Mouse (Mus musculus) brain, embryonic 18.5 days (tissue): ENCODE measurements around the gene Mrpl12.
"Not testable (repeated sequence)": the region's sequence is repeated elsewhere in the genome, so short reads cannot be mapped to it uniquely, and the experiment has no call there.

Experiments used
- DNase-seq: peaks from one replicate; pipeline ENCODE4 v3.0.0-alpha.2; 2012; ENCODE audit warnings: low read depth, low spot score

The Mrpl12 gene

GRCm38 (mm10) chr11:120508290-120508870, 24.0 kb downstream of the Mrpl12 start:
- DNase-seq, result no peak

GRCm38 (mm10) chr11:120509940-120510339, 25.5 kb downstream of the Mrpl12 start:
- DNase-seq, result no peak

GRCm38 (mm10) chr11:120510375-120511030, 26.1 kb downstream of the Mrpl12 start:
- DNase-seq, result no peak

GRCm38 (mm10) chr11:120512790-120513453, 28.5 kb downstream of the Mrpl12 start:
- no peak for DNase-seq

- DNase-seq, result not testable (repeated sequence)
Observed at GRCm38 (mm10) chr11:120514262-120514661, 29.8 kb downstream of the Mrpl12 start.

GRCm38 (mm10) chr11:120515611-120516010, 31.2 kb downstream of the Mrpl12 start:
- DNase-seq, result no peak

- DNase-seq, result no peak
Observed at GRCm38 (mm10) chr11:120517147-120517546, 32.7 kb downstream of the Mrpl12 start.

GRCm38 (mm10) chr11:120518027-120518426, 33.6 kb downstream of the Mrpl12 start:
- no peak for DNase-seq

- no peak for DNase-seq
Observed at GRCm38 (mm10) chr11:120518558-120518957, 34.1 kb downstream of the Mrpl12 start.

GRCm38 (mm10) chr11:120519738-120520137, 35.3 kb downstream of the Mrpl12 start:
- DNase-seq, result no peak

- DNase-seq, result no peak
Observed at GRCm38 (mm10) chr11:120520498-120520897, 36.1 kb downstream of the Mrpl12 start.

GRCm38 (mm10) chr11:120520967-120521540, 36.6 kb downstream of the Mrpl12 start:
- DNase-seq, result no peak

- DNase-seq, result no peak
Observed at GRCm38 (mm10) chr11:120522581-120522980, 38.2 kb downstream of the Mrpl12 start.

- no peak for DNase-seq
Observed at GRCm38 (mm10) chr11:120525959-120526358, 41.5 kb downstream of the Mrpl12 start.

GRCm38 (mm10) chr11:120527690-120528354, 43.4 kb downstream of the Mrpl12 start:
- DNase-seq, result no peak

GRCm38 (mm10) chr11:120528903-120529302, 44.5 kb downstream of the Mrpl12 start:
- no peak for DNase-seq

- DNase-seq, result no peak
Observed at GRCm38 (mm10) chr11:120530085-120530964, 45.9 kb downstream of the Mrpl12 start, which contains the start of gene Gcgr. Gene Gcgr (plus strand): TSS chr11:120530699.

GRCm38 (mm10) chr11:120531646-120532045, 47.2 kb downstream of the Mrpl12 start:
- DNase-seq, result no peak

- no peak for DNase-seq
Observed at GRCm38 (mm10) chr11:120534093-120534492, 49.7 kb downstream of the Mrpl12 start.

GRCm38 (mm10) chr11:120535145-120535544, 50.7 kb downstream of the Mrpl12 start:
- no peak for DNase-seq

GRCm38 (mm10) chr11:120535804-120536203, 51.4 kb downstream of the Mrpl12 start:
- no peak for DNase-seq
